Mouse (Mus musculus): Measurements from ENCODE around the gene Rufy2. TPM values are rescaled to one million over a fixed set of nuclear protein-coding genes. Genes with fewer than 3 reads are reported as not detected.

The Rufy2 gene
- total and polyA plus RNA-seq, 2 experiments from 2014 or later: 25.5 to 57.2 TPM

DNA sequence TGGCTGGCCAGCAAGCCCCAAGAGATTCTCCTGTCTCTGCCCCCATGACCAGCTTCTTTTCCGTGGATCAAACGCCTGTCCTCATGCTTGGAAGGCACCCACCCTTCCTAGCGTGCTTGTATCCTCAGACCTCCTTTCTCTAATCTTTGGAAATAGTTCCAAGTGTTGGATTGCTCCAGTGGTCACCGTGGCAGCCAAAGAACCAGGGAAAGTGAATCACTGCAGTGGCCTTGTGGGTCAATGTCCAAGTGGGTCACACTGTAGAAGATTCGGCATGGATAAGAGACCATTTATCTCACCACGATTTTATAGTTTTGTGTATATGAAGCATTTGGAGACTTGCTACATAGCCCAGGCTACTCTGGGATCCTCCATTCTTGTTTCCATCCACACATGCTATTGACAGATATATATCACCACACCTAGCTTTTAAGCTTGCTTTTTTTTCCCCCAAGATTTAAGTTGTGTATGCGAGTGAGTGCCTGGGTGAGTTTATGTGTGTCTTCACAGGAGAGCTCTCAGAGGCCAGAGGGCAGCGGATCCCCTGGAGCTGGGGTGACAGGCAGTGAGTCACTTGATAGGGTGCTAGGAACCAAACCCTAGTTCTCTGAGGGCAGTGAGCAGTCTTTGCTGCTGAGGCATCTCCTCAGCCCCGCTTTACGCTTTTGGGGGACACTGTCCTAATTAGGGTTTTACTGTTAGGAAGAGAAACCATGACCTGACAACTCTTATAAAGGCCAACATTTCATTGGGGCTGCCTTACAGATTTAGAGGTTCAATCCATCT is 47.5 kb downstream of the Rufy2 start:
- no peak for ATAC-seq
- H3K4me1 ChIP-seq (ENCODE audit: insufficient read depth, low read length): 0 out of 2 replicates have a peak, but pooled peaks cover 13% of the 10 kb centered on the region
- no peak overlapping the region for H3K9ac ChIP-seq (replicated peaks; ENCODE audit: low read length)
- 82% methylated on average over 10 of the region's 10 CpGs for WGBS
- no peak overlapping the region for H3K4me3 ChIP-seq (ENCODE audit: low read length)
- no peak overlapping the region for H3K4me2 ChIP-seq (ENCODE audit: low read depth, low read length)
- no peaks in the 10 kb centered on the region for H3K36me3 ChIP-seq (ENCODE audit: insufficient read depth, low read length)
- DNase-seq (ENCODE audit: low spot score): no peak
- H3K9me3 ChIP-seq (ENCODE audit: low read length): no peaks in the 10 kb centered on the region
- no peak for TF ChIP-seq CTCF (IDR thresholded peaks at IDR 0.05; ENCODE audit: low read depth)
- no peaks in the 10 kb centered on the region for H3K27me3 ChIP-seq (ENCODE audit: insufficient read depth, low read length)
- H3K27ac ChIP-seq: peak overlapping the region; percentile 72; the same call in 1 of the 2 replicates

DNA sequence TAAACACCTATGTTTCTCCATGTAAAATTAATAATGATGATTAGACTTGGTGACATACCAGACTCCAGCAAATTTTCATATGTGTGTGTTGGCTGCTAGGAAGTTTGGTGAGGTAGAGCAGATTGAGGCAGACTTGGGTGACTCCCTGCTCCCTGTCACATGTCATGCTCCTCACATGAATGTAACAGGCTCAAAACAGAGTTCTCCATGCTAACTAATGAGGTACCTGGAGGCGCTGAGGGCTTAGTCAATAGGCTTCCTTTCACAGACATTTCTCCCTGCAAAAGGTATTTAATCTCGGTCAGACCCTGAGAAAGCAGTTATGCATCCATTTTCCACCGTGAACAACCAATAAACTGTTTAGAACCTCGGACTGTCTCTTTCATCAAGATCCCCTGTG is 48.4 kb downstream of the Rufy2 start:
- Histone ChIP-seq H3K4me2 (ENCODE audit: low read depth, low read length) (no peak overlapping the region), H3K9ac (replicated peaks; ENCODE audit: low read length) (no peak overlapping the region), H3K9me3 (ENCODE audit: low read length) (no peaks in the 10 kb centered on the region), H3K4me1 (ENCODE audit: insufficient read depth, low read length) (0 out of 2 replicates have a peak, but pooled peaks cover 13% of the 10 kb centered on the region), H3K36me3 (ENCODE audit: insufficient read depth, low read length) (no peaks in the 10 kb centered on the region), H3K4me3 (ENCODE audit: low read length) (no peak overlapping the region), H3K27me3 (ENCODE audit: insufficient read depth, low read length) (no peaks in the 10 kb centered on the region), H3K27ac (no peak overlapping the region)
- WGBS: 32% methylated on average over 4 of the region's 4 CpGs
- no peak for TF ChIP-seq CTCF (IDR thresholded peaks at IDR 0.05; ENCODE audit: low read depth)
- ATAC-seq: no peak
- no peak for DNase-seq (ENCODE audit: low spot score)

DNA sequence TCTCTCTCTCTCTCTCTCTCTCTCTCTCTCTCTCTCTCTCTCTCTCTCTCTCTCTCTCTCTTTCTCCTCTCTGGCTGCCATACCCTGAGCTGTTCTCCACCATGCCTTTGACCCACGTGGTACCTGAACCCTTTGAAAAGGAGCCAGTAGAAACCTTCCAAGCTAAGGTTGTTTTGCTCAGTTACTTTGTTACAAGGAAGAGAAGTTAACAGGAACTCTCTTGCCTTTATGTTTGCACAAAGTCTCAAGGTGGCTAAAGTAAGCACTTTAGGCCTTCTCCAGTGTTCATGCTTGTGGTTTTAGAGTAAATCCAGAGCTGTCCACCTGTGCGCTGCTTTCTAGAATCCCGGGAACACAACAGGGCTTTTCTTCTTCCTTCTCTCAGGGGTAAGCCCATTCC is 52.2 kb downstream of the Rufy2 start:
- 71% methylated on average over 3 of the region's 3 CpGs for WGBS
- Histone ChIP-seq H3K27ac (no peak overlapping the region), H3K4me3 (ENCODE audit: low read length) (no peak overlapping the region), H3K4me2 (ENCODE audit: low read depth, low read length) (no peak overlapping the region), H3K4me1 (ENCODE audit: insufficient read depth, low read length) (no peaks in the 10 kb centered on the region), H3K36me3 (ENCODE audit: insufficient read depth, low read length) (no peaks in the 10 kb centered on the region), H3K9ac (replicated peaks; ENCODE audit: low read length) (no peak overlapping the region), H3K27me3 (ENCODE audit: insufficient read depth, low read length) (no peaks in the 10 kb centered on the region), H3K9me3 (ENCODE audit: low read length) (no peaks in the 10 kb centered on the region)
- DNase-seq (ENCODE audit: low spot score) (no peak), ATAC-seq (no peak)
- TF ChIP-seq CTCF (IDR thresholded peaks at IDR 0.05; ENCODE audit: low read depth): no peak

DNA sequence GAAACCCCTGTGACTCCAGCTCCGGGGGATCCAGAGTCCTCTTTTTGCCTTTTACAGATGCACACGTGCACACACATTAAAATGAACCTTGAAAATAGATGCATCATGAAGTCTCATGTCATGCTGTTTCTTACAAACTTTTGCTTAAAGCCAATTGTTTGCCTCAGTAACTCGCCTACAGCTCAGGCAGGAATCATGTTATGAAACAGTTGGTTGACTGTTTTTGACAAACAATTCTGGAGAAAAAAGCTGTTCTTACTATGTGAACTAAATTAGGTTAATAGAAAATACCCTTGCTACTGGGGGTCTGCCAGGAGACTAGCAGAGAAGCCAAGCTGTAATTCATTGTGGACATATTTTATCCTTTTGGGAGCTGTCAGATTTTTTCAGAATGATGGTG is 52.9 kb downstream of the Rufy2 start:
- Histone ChIP-seq H3K9ac (replicated peaks; ENCODE audit: low read length) (no peak overlapping the region), H3K4me3 (ENCODE audit: low read length) (no peak overlapping the region), H3K9me3 (ENCODE audit: low read length) (no peaks in the 10 kb centered on the region), H3K4me2 (ENCODE audit: low read depth, low read length) (no peak overlapping the region), H3K4me1 (ENCODE audit: insufficient read depth, low read length) (no peaks in the 10 kb centered on the region), H3K36me3 (ENCODE audit: insufficient read depth, low read length) (no peaks in the 10 kb centered on the region), H3K27me3 (ENCODE audit: insufficient read depth, low read length) (no peaks in the 10 kb centered on the region), H3K27ac (no peak overlapping the region)
- no peak for TF ChIP-seq CTCF (IDR thresholded peaks at IDR 0.05; ENCODE audit: low read depth)
- ATAC-seq: no peak
- WGBS: 58% methylated on average over 3 of the region's 3 CpGs
- no peak for DNase-seq (ENCODE audit: low spot score)

DNA sequence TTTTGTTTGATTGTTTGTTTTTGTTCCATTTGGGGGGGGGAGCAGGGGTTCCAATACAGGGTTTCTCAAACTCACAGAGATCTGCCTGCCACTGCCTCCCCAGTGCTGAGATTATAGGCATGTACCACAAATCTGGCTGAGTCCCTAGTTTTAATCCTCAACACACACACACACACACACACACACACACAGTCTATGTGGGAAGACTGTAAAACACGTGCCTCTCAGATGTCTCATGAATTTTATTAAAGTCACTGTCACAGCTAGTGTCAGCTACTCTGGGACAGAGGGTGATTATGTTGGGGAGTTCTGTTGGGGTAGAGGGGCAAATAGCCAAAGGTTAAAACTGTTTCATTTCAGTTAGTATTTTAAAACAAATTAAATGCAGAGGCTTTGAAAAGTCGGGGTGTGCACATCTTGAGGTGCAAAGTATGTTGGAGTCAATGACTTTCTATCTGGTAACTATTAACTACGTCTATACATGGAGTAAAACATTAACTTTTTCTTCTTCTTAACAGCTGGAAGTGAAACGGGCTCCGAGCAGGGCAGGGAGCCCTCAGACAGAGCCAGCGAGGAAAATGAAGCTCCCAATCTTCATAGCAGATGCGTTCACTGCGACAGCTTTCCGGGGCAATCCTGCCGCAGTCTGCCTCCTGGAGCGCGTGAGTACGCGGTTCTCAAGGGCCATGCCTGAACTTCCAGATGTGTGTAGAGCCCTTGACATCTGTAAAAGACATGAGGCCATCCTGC is 58.7 kb downstream of the Rufy2 start:
- ATAC-seq: no peak
- 66% methylated on average over 14 of the region's 14 CpGs for WGBS
- no peak for TF ChIP-seq CTCF (IDR thresholded peaks at IDR 0.05; ENCODE audit: low read depth)
- Histone ChIP-seq H3K4me3 (ENCODE audit: low read length) (no peak overlapping the region), H3K9ac (replicated peaks; ENCODE audit: low read length) (no peak overlapping the region), H3K36me3 (ENCODE audit: insufficient read depth, low read length) (no peaks in the 10 kb centered on the region), H3K27ac (no peak overlapping the region), H3K9me3 (ENCODE audit: low read length) (no peaks in the 10 kb centered on the region), H3K4me1 (ENCODE audit: insufficient read depth, low read length) (no peaks in the 10 kb centered on the region), H3K27me3 (ENCODE audit: insufficient read depth, low read length) (no peaks in the 10 kb centered on the region), H3K4me2 (ENCODE audit: low read depth, low read length) (no peak overlapping the region)
- DNase-seq (ENCODE audit: low spot score): no peak

DNA sequence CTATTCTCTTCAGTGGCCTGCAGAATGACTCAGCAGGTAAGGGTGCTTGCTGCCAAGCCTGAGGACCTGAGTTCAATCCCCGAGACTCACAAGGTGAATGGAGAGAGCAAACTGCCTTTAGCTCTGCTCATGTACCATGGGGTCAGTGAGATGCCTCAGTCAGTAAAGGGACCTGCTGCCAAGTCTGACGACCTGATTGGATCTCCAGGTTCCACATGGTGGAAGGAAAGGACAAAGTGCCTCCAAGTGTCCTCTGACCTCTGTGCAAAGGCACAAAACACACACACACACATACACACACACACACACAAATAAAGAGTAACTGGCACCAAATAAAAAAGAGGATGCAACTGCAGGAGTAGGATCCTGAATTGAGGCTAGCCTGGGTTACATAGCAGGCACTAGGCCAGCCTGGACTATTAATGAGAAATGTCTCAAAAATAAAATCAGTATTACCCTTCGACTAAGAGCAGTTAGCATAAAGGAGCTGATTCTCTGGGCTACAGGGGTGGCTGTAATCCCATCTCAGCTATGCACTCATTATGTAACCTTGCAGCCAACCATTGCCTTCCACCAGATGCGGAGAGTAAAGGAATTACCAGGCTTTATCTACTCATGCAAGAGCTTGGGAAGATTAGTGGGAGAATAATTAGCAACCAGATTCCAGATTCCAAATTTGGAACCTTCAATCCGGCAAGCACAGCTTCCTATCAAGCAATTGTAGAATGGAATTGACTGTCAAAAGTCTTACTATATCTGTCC is 60.0 kb downstream of the Rufy2 start:
- Histone ChIP-seq H3K9ac (replicated peaks; ENCODE audit: low read length) (no peak overlapping the region), H3K4me1 (ENCODE audit: insufficient read depth, low read length) (no peaks in the 10 kb centered on the region), H3K27ac (no peak overlapping the region), H3K27me3 (ENCODE audit: insufficient read depth, low read length) (no peaks in the 10 kb centered on the region), H3K9me3 (ENCODE audit: low read length) (no peaks in the 10 kb centered on the region), H3K4me3 (ENCODE audit: low read length) (no peak overlapping the region), H3K4me2 (ENCODE audit: low read depth, low read length) (no peak overlapping the region), H3K36me3 (ENCODE audit: insufficient read depth, low read length) (no peaks in the 10 kb centered on the region)
- DNase-seq (ENCODE audit: low spot score): no peak
- no peak for TF ChIP-seq CTCF (IDR thresholded peaks at IDR 0.05; ENCODE audit: low read depth)
- no peak for ATAC-seq
- 75% methylated on average over 5 of the region's 5 CpGs for WGBS

All from hindbrain, postnatal 0 days (tissue).